Mouse (Mus musculus): ENCODE results near the gene Zfp329. TPM values are rescaled to one million over a fixed set of nuclear protein-coding genes. Genes with fewer than 3 reads are reported as not detected.
A peak's percentile ranks its signal among the peaks of the same experiment; 100 is the strongest.
"Not testable (repeated sequence)": the region's sequence is repeated elsewhere in the genome, so short reads cannot be mapped to it uniquely, and the experiment has no call there.

The Zfp329 gene
- polyA plus RNA-seq (2016; fragmentation: Nextera tagmentation; extraction: Ambion mirVana): 3.8 and 4.6 TPM in 2 replicates

DNA sequence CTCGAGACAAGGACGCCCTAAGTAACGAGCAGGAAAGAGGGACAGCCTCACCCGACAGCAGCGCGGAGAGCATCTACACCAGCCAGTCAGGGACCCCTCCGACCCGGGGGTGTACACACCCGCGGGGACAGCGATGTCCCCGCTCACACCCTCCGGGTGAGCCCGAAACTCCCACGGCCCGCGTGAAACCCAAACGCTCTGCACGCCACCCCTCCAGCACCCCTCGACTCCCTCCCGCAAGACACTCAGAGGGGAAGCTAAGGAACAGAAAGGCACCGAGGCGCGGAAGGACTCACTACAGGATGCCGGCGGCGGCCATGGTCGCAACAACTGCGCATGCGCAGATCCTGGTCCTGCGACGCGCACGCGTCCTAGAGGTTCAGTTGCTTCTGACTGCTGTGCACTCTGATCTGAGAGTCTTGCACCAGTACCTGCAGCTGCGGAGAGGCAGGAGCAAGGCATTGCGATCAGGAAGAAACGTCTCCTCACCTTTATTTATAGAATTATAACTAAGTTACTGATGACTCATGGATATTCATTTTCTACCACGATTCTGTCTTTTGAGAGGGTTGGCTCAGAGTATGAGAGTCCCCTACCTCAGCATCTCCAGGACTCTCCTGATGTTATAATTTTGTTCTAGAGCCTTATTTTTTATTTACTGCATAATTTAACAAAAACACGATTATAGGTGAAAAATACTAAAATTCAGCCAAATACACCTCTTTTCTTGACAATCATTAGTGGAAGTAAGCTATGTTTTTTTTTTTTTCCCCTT lies at the start of gene Zfp329:
Gene Zfp329, minus strand, starts transcription at position 338 of the 775 bp plus-strand sequence.
- Histone ChIP-seq H3K4me1 (peaks cover 9% of the 10 kb centered on the region), H3K4me2 (peak within 1 kb of the TSS; percentile 75), H3K27me3 (replicated peaks) (peaks cover 5% of the 10 kb centered on the region; the same call in 1 of the 2 replicates), H3K9ac (peak within 1 kb of the TSS; percentile 76), H3K9me3 (replicated peaks) (peaks cover 8% of the 10 kb centered on the region), H3K4me3 (peak within 1 kb of the TSS; percentile 74), H3K27ac (peak within 1 kb of the TSS; percentile 38; the same call in 1 of the 2 replicates), H3K36me3 (peaks cover 23% of the 10 kb centered on the region)
- ATAC-seq: peak; percentile 97
- WGBS (ENCODE audit: insufficient replicate concordance): under 1% methylated on average over 40 of the region's 40 CpGs

- peak overlapping the region; percentile 80 for H3K4me2 ChIP-seq
- peak overlapping the region; percentile 71 for H3K4me3 ChIP-seq
- no peaks in the 10 kb centered on the region for H3K27me3 ChIP-seq (replicated peaks)
- no peak overlapping the region for H3K27ac ChIP-seq
- ATAC-seq: no peak
- WGBS (ENCODE audit: insufficient replicate concordance): 77% methylated on average over 4 of the region's 4 CpGs
- peaks cover 46% of the 10 kb centered on the region for H3K36me3 ChIP-seq
- H3K9me3 ChIP-seq (replicated peaks): peaks cover 18% of the 10 kb centered on the region
- peak overlapping the region; percentile 79 for H3K9ac ChIP-seq
- H3K4me1 ChIP-seq: peaks cover 19% of the 10 kb centered on the region
Observed at GRCm38 (mm10) chr7:12835779-12836178, 17.1 kb upstream of the Zfp329 start.

DNA sequence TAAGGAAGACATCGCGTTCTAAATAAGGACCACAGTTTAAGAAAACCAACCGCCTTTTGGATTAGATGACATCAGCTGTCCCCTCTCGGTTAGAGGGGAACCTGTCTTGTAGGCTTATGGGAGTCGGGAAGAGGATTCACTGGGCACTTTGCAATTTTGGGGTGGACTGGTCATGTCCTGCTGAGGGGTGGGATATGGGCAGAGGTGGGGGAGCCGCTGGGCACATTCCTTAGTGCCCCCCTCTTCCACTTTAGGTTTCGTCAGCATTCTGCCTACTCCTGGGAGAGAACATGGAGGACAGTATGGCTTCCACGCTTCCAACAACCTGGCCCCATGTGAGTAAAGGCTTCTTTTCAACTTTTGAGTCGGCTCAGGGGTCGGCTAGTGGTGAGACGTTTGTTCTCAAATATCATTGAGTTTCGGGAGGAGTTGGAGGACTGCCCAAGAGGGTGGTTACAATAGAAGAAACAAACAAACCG lies 16.6 kb upstream of the Zfp329 start:
- peak; percentile 38 for ATAC-seq
- Histone ChIP-seq H3K4me3 (peak overlapping the region; percentile 71), H3K27ac (peak overlapping the region; percentile 62), H3K36me3 (peaks cover 40% of the 10 kb centered on the region), H3K27me3 (replicated peaks) (no peaks in the 10 kb centered on the region), H3K9me3 (replicated peaks) (peaks cover 16% of the 10 kb centered on the region), H3K4me1 (peaks cover 19% of the 10 kb centered on the region), H3K4me2 (peak overlapping the region; percentile 80), H3K9ac (peak overlapping the region; percentile 79)
- WGBS (ENCODE audit: insufficient replicate concordance): 29% methylated on average over 13 of the region's 13 CpGs

DNA sequence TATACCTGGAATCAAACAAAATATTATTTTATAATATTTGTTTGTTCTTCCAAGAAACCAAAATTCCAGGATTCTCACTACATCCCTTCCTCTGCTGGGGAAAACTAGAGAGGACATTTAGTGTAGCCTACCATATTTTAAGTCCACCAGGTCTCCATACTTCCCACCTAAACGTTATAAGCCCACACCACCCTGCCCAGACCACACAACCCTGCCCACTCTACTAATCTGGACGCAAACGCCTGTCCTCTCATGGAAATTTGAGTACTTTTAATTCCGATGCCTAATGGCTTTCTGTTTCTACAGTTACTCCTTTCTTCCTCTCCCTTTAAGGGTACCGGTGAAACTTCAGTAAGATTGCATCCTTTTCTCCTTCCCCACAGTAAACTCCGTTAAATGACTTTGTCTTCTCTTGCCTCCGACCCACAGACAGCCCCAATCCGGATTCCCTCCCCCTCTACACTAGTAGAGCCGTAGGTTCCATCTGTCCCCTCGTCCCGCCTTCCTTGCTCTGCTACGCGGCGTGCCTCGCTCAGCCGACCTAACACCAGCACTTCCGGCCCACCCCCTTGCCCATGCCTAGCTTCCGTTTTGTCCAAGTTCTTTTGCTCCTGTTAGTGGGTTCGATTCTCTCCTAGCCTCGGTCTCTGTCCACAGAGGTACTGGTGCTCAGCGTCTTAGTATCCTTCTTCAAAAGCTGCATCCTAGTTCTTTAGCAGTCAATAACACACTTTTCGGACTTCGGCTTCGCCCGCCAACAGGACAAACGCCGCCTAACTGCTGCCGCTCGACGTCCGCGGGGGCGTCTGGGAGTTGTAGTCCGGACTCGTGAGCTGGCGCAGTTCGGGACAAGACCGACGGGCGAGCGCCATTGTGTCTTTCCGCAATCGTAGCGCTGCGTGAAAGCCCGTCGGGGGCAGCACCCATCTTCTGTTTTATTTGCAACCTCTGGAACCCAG lies 15.8 kb upstream of the Zfp329 start, which contains the start of gene Zfp110:
Gene Zfp110, plus strand, starts transcription at position 600 of the 959 bp plus-strand sequence.
- H3K27me3 ChIP-seq (replicated peaks): no peaks in the 10 kb centered on the region
- H3K4me1 ChIP-seq: peaks cover 19% of the 10 kb centered on the region
- peak within 1 kb of the TSS; percentile 62 for H3K27ac ChIP-seq
- H3K9ac ChIP-seq: peak within 1 kb of the TSS; percentile 79
- H3K4me2 ChIP-seq: peak within 1 kb of the TSS; percentile 80
- H3K9me3 ChIP-seq (replicated peaks): peaks cover 9% of the 10 kb centered on the region; the same call in 1 of the 2 replicates
- H3K36me3 ChIP-seq: peaks cover 34% of the 10 kb centered on the region
- H3K4me3 ChIP-seq: peak within 1 kb of the TSS; percentile 71
- ATAC-seq: peak; percentile 98
- 2% methylated on average over 47 of the region's 47 CpGs for WGBS (ENCODE audit: insufficient replicate concordance)

- H3K27me3 ChIP-seq (replicated peaks): no peaks in the 10 kb centered on the region
- no peak overlapping the region for H3K4me2 ChIP-seq
- no peak overlapping the region for H3K4me3 ChIP-seq
- 92% methylated on average over 8 of the region's 8 CpGs for whole genome bisulfite sequencing (ENCODE audit: insufficient replicate concordance)
- peaks cover 9% of the 10 kb centered on the region for H3K4me1 ChIP-seq
- H3K9me3 ChIP-seq (replicated peaks): peaks cover 20% of the 10 kb centered on the region
- H3K36me3 ChIP-seq: peaks cover 51% of the 10 kb centered on the region
- no peak for ATAC-seq
- no peak overlapping the region for H3K27ac ChIP-seq
- H3K9ac ChIP-seq: no peak overlapping the region
Observed at GRCm38 (mm10) chr7:12815566-12815965, 3.1 kb downstream of the Zfp329 start.

DNA sequence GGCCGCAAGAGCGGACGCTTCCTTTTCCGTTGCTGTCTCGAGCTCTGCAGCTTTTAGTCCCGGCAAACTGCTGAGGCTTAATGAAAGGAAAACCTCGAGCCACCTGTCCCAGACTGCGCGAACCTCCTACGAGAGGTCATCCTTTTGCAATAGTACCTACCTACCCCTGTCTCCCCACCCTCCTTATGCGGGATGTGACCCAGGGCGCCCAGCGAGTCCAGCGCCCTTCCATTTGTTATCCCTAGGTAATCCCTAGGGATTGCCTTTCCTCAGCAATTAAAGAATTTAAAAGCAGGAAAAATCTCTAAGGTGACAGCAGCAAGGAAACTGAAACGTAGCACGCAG lies 15.0 kb downstream of the Zfp329 start:
- peak overlapping the region; percentile 76 for H3K4me2 ChIP-seq
- H3K36me3 ChIP-seq: peaks cover 23% of the 10 kb centered on the region
- peak overlapping the region; percentile 48 for H3K4me3 ChIP-seq
- H3K4me1 ChIP-seq: peaks cover 18% of the 10 kb centered on the region
- H3K27me3 ChIP-seq (replicated peaks): no peaks in the 10 kb centered on the region
- H3K9me3 ChIP-seq (replicated peaks): no peaks in the 10 kb centered on the region
- 2% methylated on average over 16 of the region's 16 CpGs for WGBS (ENCODE audit: insufficient replicate concordance)
- H3K27ac ChIP-seq: no peak overlapping the region
- ATAC-seq: no peak; the same call in 1 of the 2 replicates
- H3K9ac ChIP-seq: peak overlapping the region; percentile 53

- peak; percentile 87 for ATAC-seq
- Histone ChIP-seq H3K27me3 (replicated peaks) (no peaks in the 10 kb centered on the region), H3K4me2 (peak within 1 kb of the TSS; percentile 76), H3K4me1 (peaks cover 18% of the 10 kb centered on the region), H3K9me3 (replicated peaks) (no peaks in the 10 kb centered on the region), H3K27ac (no peak within 1 kb of the TSS), H3K36me3 (peaks cover 17% of the 10 kb centered on the region), H3K9ac (peak within 1 kb of the TSS; percentile 53), H3K4me3 (peak within 1 kb of the TSS; percentile 48)
- 4% methylated on average over 31 of the region's 31 CpGs for WGBS (ENCODE audit: insufficient replicate concordance)
Observed at GRCm38 (mm10) chr7:12802866-12803726, 15.6 kb downstream of the Zfp329 start, which contains the start of gene Zscan18. Gene Zscan18 (minus strand): TSS chr7:12803635.

GRCm38 (mm10) chr7:12799554-12799953 lies 19.1 kb downstream of the Zfp329 start:
- H3K4me2 ChIP-seq: no peak overlapping the region
- H3K9ac ChIP-seq: no peak overlapping the region
- peaks cover 6% of the 10 kb centered on the region for H3K36me3 ChIP-seq
- ATAC-seq: no peak
- peaks cover 18% of the 10 kb centered on the region for H3K4me1 ChIP-seq
- 89% methylated on average over 1 of the region's 1 CpGs for WGBS (ENCODE audit: insufficient replicate concordance)
- H3K9me3 ChIP-seq (replicated peaks): peaks cover 4% of the 10 kb centered on the region; the same call in 1 of the 2 replicates
- H3K27ac ChIP-seq: no peak overlapping the region
- no peaks in the 10 kb centered on the region for H3K27me3 ChIP-seq (replicated peaks)
- H3K4me3 ChIP-seq: no peak overlapping the region

DNA sequence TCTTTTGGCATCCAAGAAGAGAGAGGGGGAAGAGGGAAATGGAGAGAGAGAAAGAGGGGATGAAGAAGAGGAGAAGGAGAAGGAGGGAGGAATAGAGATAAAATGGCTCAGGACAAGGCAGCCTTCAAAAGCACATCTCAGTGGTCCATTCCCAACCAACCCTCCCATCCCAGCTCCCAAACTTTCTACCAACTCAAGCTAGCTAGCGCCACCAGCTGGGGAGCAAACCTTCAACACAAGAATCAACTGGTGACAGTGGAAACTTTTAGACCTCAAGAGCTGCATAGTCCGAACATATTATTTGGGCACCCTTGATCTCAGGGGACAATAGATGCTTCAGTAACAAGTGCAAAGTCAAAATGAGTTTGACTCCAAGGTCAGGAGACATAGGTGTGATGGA lies 20.7 kb downstream of the Zfp329 start:
- Histone ChIP-seq H3K4me1 (peaks cover 6% of the 10 kb centered on the region; the same call in 1 of the 2 replicates), H3K9ac (no peak overlapping the region), H3K9me3 (replicated peaks) (peaks cover 4% of the 10 kb centered on the region; the same call in 1 of the 2 replicates), H3K27ac (no peak overlapping the region), H3K4me3 (no peak overlapping the region), H3K36me3 (peaks cover 6% of the 10 kb centered on the region), H3K27me3 (replicated peaks) (no peaks in the 10 kb centered on the region), H3K4me2 (no peak overlapping the region)
- no peak for ATAC-seq
- WGBS (ENCODE audit: insufficient replicate concordance): 73% methylated on average over 2 of the region's 2 CpGs

DNA sequence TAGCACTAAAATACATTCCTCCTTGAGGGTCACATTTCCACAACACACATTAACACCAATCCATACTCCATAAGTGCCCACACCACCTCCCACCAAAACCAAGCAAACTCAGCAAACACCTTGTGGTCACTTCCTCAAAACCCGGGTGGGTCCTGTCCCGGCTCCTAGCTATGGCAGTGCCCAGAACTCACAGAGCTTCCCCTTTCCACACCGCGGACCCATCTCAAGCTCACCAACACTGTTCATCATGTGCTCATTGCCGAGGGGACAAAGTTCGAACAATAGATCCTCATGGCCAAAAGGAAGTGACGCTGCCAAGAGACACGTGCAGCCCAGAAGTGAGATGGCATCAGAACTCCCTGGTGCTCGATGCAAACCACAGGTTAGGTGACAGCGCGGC lies 26.0 kb downstream of the Zfp329 start:
- H3K4me1 ChIP-seq; H3K36me3 ChIP-seq; H3K4me2 ChIP-seq; ATAC-seq; H3K27ac ChIP-seq; H3K27me3 ChIP-seq (replicated peaks); H3K4me3 ChIP-seq; H3K9ac ChIP-seq; H3K9me3 ChIP-seq (replicated peaks): not testable (repeated sequence)
- 56% methylated on average over 11 of the region's 11 CpGs for WGBS (ENCODE audit: insufficient replicate concordance)

DNA sequence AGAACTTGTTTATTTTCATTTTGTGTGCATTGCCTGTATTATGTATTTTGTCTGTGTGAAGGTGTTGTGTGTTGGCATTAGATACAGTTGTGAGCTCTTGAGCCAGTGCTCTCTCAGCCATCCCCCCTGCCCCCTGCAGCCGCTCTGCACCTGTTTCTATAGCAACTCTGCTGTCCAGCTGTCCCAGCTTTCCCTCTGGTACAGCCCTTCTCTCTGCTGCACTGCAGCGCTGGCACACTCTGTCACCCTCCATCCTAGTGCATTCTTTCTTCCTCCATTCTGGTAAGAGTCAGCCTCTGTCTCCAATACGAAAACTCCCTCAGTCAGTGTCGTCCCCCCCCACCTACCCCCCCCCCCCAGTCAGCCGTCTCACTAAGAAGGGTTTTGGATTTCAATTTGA lies 30.6 kb downstream of the Zfp329 start:
- Histone ChIP-seq H3K9ac (no peak overlapping the region), H3K27me3 (replicated peaks) (no peaks in the 10 kb centered on the region), H3K9me3 (replicated peaks) (no peaks in the 10 kb centered on the region), H3K4me2 (no peak overlapping the region), H3K4me1 (no peaks in the 10 kb centered on the region), H3K36me3 (no peaks in the 10 kb centered on the region), H3K27ac (no peak overlapping the region), H3K4me3 (no peak overlapping the region)
- no peak for ATAC-seq
- 28% methylated on average over 5 of the region's 5 CpGs for WGBS (ENCODE audit: insufficient replicate concordance)

Data from liver, embryonic 12.5 days (tissue).